Mouse (Mus musculus): Measurements from ENCODE around the gene Olfr20.
"Not testable (repeated sequence)": the region's sequence is repeated elsewhere in the genome, so short reads cannot be mapped to it uniquely, and the experiment has no call there.

Olfr20 gene

GRCm38 (mm10) chr11:73350483-73350882 is at the start of gene Olfr20:
Gene Olfr20 (plus strand): TSS chr11:73350783.
- no peak for DNase-seq (ENCODE audit: low spot score)

DNA sequence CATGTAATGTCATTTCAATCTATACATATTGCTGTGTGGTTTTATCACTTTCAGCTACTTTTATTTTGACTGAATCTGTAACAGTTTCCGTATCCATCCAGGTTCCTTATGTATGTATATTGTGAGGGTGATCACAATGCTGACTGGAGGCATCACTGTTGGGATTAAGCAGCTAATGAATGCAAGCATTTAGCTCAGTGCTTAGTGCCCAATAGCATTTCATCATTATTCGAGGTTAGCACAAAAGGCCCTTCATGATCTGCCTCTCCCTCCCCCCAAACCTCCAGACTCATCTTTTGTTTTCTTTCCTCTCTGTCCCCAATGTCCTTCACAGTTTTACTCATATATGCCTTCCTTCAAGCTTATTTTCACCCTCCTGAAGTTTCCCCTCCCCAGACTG is 47.5 kb upstream of the Olfr20 start:
- DNase-seq (ENCODE audit: low spot score), result no peak

DNA sequence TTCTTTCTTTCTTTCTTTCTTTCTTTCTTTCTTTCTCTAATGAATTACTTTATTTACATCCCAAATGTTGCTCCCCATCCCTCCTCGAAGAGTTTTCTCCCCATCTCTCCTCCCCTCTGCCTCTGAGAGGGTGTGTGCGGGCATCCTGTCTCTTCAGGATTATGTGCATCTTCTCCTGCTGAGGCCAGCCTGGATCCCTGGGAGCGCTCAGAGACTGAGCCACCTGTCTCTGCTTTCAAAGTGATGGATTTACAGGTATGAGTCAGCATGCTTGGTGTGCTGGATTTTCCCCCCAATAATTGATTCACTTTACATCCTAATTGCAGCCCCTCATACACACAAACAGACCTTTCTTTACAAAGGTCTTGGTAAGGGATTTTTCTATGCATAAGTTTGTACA is 34.6 kb upstream of the Olfr20 start:
- DNase-seq (ENCODE audit: low spot score), result no peak

DNA sequence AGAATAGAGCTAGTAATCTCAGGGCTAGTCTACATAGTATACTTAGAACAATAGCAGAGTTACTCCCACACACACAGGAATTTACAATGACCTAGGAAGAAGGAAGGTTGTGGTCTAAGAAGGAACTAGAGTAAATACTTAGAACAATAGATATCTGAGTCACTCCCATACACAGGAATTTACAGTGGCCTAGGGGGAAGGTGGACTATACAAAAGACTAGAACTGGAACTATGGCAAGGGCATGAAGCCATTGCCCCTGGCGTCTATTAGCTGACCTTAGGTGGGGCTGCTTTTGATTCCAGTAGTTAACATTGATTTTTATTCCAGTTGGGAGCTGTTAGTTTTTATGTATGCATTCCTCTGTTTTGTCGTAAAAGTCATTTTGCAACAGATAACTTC is 32.0 kb upstream of the Olfr20 start:
- not testable (repeated sequence) for DNase-seq (ENCODE audit: low spot score)

GRCm38 (mm10) chr11:73321064-73321463 is 29.5 kb upstream of the Olfr20 start:
- DNase-seq (ENCODE audit: low spot score), result not testable (repeated sequence)

GRCm38 (mm10) chr11:73323906-73324830 is 26.4 kb upstream of the Olfr20 start:
- DNase-seq (ENCODE audit: low spot score), result peak; percentile 7

DNA sequence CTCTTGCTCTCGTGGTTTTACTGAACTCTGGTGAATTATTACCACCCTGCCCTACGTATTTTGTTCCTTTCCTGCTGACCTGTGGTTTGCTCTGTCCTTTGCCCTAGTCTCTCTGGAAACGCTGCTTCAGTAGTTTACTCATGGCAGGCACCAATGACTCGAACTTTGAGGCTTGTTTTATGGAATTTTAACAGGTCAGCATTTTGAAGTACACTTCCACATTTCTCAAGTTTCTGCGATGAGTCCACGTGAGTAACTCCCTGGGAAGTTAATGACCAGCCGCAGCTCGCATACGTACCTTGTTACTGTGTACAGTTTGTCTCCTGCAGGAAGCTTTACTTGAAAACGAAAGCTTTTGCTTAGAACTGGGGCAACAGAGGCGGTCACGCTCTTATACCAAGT is 24.1 kb upstream of the Olfr20 start:
- DNase-seq (ENCODE audit: low spot score), result peak; percentile 14

DNA sequence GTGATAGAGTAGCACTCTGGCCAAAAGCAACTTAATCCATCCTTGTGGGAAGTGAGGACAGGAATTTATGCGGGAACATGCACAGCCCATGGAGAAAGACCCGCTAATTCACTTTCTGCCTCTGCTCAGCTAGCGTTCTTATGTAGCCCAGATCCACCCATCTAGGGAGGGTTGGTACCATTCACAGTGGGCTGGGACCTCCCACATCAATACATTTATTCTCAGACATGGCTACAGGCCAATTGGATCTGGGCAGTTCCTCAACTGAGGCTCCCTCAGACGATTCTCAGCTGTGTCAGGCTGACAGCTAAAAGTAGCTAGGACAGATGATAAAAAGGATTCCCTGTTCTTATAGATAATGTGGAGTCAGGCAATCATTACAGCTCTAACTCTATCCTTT is 23.2 kb upstream of the Olfr20 start:
- no peak for DNase-seq (ENCODE audit: low spot score)

- no peak for DNase-seq (ENCODE audit: low spot score)
Observed at GRCm38 (mm10) chr11:73329442-73329841, 21.1 kb upstream of the Olfr20 start, which contains the start of the genes Aspa, Gm49340 and Spata22. Gene Aspa (minus strand): TSS chr11:73329596. Gene Gm49340 (plus strand): TSS chr11:73329741. Gene Spata22 (plus strand): TSS chr11:73329741.

DNA sequence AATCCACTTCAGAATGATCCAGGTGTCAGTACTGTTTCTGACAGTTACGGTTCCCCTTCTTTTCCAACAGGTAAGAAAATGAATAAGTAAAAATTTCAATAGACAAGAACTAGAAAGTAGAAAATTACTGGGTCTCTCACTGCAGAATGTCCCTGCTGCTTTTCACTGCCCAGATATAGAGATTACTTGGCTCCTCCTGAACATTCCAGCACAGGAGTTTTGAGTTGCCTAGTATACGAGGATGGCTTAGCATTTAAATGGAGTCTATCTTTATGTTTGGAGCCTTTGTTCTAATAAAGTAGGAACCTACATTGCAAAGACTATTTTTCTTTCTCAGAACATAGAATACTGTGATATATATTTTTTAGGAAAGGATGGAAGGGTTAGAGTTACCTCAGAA is 17.2 kb upstream of the Olfr20 start:
- no peak for DNase-seq (ENCODE audit: low spot score)

DNA sequence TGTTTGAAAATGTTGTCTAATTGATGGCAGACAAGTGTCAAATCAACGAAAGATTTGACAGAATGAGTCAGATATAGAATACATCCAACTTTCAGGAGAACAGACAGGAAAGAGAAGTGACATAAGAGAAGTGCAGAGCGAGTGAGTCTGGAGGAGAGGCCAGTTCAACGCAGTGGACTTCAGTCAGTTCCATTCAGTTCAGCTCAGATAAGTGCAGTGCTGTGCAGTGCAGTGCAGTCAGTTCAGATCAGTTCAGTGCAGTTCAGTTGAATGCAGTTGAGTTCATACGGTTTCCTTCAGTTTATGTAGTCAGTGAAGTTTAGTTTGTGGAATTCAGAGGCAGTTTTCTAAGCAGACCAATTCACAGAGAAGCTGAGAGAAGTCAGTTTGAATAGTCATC is 13.7 kb upstream of the Olfr20 start:
- no peak for DNase-seq (ENCODE audit: low spot score)

DNA sequence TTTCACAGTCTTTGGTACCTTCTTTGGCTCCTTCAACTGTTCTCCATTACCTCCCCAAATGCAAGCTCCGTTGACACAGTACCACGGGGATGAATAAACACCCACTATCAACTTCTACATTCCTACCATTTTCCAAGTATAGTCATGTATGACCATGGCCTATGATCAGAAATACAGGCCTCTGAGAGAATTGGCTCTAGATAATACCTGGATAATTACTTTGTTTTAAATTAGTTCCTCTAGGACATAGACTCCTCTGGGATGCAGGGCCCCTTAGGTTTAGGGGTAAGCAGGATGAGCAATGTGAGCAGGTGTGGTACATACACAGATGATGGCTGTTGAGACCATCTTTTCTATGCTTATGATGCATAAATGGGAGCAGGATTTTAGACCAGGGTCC is 20.4 kb downstream of the Olfr20 start, which contains the start of gene Olfr376:
Gene Olfr376 (plus strand): TSS at position 301 of the 400 bp plus-strand sequence.
- DNase-seq (ENCODE audit: low spot score), result no peak

GRCm38 (mm10) chr11:73395374-73395773 is 44.8 kb downstream of the Olfr20 start:
- no peak for DNase-seq (ENCODE audit: low spot score)

DNA sequence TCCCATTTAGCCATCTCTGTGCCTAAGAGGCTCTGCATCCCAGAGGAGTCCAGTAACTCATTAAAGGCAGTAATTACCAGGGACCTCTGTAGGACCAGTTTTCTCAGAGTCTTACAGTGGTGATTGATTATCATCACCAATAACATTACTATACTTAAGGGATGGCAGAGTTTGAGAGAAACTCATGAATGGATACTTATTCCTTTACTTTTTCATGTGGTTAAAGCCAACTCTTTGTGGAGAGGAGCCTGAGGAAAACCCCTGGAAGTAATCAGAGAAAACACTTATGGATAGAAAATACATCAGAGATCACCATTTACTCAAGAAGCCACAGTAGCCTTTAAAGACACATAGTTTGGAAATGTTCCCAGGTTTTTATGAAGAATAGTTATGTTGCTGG is 48.9 kb downstream of the Olfr20 start, which contains the start of gene Olfr1:
Gene Olfr1 (minus strand): TSS at position 101 of the 400 bp plus-strand sequence.
- no peak for DNase-seq (ENCODE audit: low spot score)
